Mouse (Mus musculus) thymus, adult 2 months (tissue): ENCODE results near the gene Fbrsl1.

Experiments used
- CTCF ChIP-seq: fragments of 200-500 bp; IDR thresholded peaks from 2 replicates; pipeline ENCODE4 v1.5.1; 2012; ENCODE audit warnings: mild to moderate bottlenecking, control low read depth, low read length, moderate library complexity, borderline replicate concordance; ENCODE audit not compliant: control insufficient read depth, poor library complexity, insufficient read depth; ENCODE audit errors: extremely low read depth
- POLR2A ChIP-seq: fragments of 200-500 bp; IDR thresholded peaks from 2 replicates; pipeline ENCODE4 v1.6.1; 2012; ENCODE audit warnings: mild to moderate bottlenecking, low read length, control low read depth, moderate library complexity; ENCODE audit not compliant: control insufficient read depth, poor library complexity, insufficient read depth; ENCODE audit errors: extremely low read depth

- TF ChIP-seq CTCF (no peak), POLR2A (no peak)
Measured at GRCm38 (mm10) chr5:110392727-110393126, 55.6 kb downstream of the Fbrsl1 start.
